Mouse (Mus musculus): ENCODE measurements at regions not wholly inside any gene's neighbourhood (a gene's known extent, or its start where the extent isn't known, plus 50 kb on each side); places are given as distances from the start of the nearest gene placed in this dataset.

DNA sequence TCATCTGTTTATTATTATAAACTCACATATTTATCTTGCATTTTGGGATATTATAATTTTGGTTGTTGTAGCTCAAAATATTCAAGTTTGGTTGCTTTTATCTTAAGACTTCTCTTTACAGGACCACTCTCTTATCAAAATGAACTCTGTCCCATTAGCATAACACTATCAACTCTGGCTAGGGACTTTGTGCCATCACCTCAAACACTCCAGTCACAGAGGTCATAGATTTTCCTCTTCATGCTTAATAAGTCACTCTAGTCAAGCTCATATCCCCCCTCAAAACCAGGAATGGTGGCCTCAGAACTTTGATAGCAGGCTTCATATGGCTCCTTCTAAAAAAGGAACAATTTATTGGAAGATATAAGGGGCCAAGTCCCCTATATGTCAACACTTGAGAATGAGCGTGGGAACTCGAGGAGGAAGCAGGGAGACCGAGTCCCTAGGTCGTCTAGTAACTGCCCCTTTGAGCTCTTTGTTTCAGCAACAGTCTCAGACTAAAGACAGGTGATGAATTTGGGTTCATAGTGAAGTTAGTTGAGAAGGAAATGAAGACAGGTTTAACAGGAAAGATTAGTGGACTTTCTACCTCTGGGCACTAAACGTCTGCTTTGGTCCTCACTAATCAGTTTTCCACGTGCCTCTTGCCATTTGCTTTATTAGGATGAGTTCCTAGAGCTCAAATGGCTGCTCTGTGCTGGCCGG, 565.4 kb upstream of the Pkn2 start:
- DNase-seq (ENCODE audit: low read depth, low spot score) = no peak

DNA sequence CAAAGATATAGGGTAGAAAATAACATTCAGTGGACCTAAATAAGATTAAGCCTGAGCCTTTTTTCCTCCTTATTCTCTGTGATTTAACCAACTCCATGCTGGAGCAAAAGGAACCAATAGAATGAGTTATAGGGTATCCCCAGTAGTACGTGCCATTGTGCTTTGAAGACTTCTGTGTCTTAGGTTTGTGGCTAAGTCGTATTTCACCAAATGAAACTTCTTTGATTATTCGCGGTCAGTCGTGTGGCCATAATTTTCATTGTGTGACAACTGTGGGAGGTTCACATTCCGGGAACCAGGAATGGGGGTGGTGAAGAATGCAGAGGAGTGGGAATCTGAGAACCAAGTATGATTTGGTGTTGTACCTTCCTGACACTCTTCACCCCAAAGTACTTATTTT, 535.6 kb upstream of the Pkn2 start:
- DNase-seq (ENCODE audit: low read depth, low spot score) = no peak

GRCm38 (mm10) chr3:143411655-143412054, 529.9 kb upstream of the Pkn2 start:
- no peak for DNase-seq (ENCODE audit: low read depth, low spot score)

DNA sequence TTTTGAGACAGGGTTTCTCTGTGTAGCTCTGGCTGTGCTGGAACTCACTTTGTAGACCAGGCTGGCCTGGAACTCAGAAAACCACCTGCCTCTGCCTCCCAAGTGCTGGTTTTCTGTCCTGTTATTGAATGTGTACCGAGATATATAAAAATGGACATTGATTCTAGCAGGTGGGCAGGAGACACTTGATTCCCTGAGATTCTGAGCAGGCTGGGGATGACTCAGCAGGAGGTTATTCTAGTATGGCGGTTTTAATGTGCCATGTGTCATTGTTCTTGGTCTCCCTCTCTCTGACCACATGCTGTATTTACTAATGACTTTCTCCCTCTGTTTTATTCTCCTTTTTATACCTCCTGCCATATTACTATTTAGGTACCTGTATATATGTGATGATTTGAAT, 517.2 kb upstream of the Pkn2 start:
- DNase-seq (ENCODE audit: low read depth, low spot score) = no peak

- DNase-seq (ENCODE audit: low read depth, low spot score) = no peak
Observed at GRCm38 (mm10) chr3:143384357-143384756, 502.6 kb upstream of the Pkn2 start.

GRCm38 (mm10) chr3:143379193-143379592, 497.4 kb upstream of the Pkn2 start:
- DNase-seq (ENCODE audit: low read depth, low spot score) = peak; percentile 55

GRCm38 (mm10) chr3:143377446-143377845, 495.6 kb upstream of the Pkn2 start:
- DNase-seq (ENCODE audit: low read depth, low spot score) = no peak

GRCm38 (mm10) chr3:143375527-143376061, 493.8 kb upstream of the Pkn2 start:
- DNase-seq (ENCODE audit: low read depth, low spot score) = no peak

DNA sequence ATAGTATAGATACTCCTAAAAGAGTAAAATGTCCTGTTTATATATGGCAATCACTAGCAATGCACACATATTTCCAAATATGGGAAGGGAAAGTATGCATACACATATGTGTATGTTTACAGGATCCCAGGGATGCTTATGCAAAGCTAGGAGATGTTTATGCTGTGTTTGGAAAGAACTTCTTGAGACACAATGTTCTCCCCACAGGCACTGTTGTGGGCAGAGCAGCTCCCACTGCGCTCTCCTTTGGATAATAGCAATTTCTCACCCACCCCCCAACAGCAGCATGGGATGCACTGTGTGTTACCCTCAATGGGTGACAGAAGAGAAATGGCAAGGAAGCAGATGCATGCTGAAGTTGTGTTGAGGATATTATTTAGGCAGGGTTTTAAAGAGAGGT, 491.7 kb upstream of the Pkn2 start:
- no peak for DNase-seq (ENCODE audit: low read depth, low spot score)

GRCm38 (mm10) chr3:143369002-143369401, 487.2 kb upstream of the Pkn2 start:
- DNase-seq (ENCODE audit: low read depth, low spot score) = no peak

- no peak for DNase-seq (ENCODE audit: low read depth, low spot score)
Observed at GRCm38 (mm10) chr3:143340032-143340431, 458.2 kb upstream of the Pkn2 start.

GRCm38 (mm10) chr3:143333339-143333738, 451.5 kb upstream of the Pkn2 start:
- DNase-seq (ENCODE audit: low read depth, low spot score) = no peak

DNA sequence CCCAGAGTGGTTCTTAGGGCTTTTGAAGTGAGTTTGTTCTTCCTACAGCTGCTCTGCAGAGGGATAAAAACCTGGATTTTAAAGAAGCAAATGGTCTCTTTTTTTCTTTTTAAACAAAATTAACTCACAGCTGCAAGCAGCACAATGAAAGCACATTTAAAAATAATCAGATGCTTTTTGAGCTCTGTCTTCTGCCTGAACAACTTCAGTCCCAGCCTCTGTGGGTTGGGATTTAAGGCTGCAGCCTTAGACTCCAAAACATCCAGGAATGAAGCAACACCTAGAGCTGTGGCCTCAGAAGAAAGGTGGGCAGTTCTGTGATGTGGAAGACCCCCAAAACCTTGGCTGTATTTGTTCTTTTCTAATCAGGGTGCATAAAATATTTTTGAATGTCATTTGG, 446.7 kb upstream of the Pkn2 start:
- no peak for DNase-seq (ENCODE audit: low read depth, low spot score)

DNA sequence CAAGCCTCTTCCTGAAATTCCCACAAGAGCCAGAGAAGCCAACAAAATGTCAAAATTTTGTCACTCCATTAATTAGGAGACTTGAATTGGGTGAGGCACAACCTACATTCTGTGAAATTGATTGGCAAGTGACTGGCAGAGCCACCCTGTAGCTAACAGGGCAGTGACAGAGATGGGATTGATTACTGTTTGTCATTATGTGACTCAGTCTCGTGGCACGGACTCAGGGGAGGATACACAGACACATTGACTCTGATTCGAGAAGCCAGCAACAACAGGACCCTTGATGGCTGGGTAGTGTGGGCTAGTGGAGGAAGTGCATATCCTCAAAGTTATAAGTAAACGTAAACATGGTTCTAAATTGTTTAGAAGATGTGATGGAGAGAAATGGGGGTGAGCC, 445.8 kb upstream of the Pkn2 start:
- no peak for DNase-seq (ENCODE audit: low read depth, low spot score)

GRCm38 (mm10) chr3:143316457-143316856, 434.7 kb upstream of the Pkn2 start:
- no peak for DNase-seq (ENCODE audit: low read depth, low spot score)

DNA sequence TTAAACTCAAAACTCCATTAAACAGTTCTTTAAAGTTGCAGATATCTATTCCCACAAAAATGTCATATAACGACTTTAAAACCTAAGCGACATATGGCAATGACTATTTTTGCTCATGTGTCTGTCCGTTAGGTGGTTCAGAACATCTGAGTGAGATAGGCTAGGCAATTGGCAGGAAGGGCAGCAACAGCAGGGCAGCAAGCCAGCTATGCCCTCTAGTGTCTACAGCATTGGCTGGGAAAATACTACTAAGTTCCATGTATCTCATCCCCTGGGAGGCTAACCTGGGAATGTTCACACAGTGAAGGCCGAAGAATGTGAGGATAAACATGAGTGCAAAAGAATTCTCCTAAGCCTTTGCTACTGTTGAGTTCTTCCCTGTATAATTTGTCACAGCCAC, 410.0 kb upstream of the Pkn2 start:
- no peak for DNase-seq (ENCODE audit: low read depth, low spot score)

GRCm38 (mm10) chr3:143264132-143264531, 382.3 kb upstream of the Pkn2 start:
- no peak for DNase-seq (ENCODE audit: low read depth, low spot score)

GRCm38 (mm10) chr3:143252643-143253042, 370.8 kb upstream of the Pkn2 start:
- no peak for DNase-seq (ENCODE audit: low read depth, low spot score)

- no peak for DNase-seq (ENCODE audit: low read depth, low spot score)
Observed at GRCm38 (mm10) chr3:143252008-143252407, 370.2 kb upstream of the Pkn2 start.

DNA sequence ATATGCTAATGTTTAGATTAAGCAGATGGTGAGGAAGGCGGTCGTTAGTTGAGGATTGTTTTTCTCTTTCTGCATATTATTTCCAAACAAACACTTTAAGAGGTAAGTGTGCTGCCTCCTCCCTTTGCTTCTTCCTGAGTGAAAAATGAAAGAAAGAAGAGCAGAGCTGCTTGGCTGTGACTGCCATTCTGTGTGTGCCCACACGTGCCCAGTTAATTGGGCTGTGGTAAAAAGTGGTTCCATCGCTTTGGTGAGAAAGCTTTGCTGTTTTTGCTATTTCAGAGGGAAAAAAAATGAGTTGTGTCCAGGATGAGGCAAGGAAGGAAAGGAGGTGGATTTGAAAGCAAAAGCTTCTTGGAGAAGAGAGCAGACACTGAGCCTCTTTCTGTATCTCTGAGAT, 360.9 kb upstream of the Pkn2 start:
- DNase-seq (ENCODE audit: low read depth, low spot score) = no peak

DNA sequence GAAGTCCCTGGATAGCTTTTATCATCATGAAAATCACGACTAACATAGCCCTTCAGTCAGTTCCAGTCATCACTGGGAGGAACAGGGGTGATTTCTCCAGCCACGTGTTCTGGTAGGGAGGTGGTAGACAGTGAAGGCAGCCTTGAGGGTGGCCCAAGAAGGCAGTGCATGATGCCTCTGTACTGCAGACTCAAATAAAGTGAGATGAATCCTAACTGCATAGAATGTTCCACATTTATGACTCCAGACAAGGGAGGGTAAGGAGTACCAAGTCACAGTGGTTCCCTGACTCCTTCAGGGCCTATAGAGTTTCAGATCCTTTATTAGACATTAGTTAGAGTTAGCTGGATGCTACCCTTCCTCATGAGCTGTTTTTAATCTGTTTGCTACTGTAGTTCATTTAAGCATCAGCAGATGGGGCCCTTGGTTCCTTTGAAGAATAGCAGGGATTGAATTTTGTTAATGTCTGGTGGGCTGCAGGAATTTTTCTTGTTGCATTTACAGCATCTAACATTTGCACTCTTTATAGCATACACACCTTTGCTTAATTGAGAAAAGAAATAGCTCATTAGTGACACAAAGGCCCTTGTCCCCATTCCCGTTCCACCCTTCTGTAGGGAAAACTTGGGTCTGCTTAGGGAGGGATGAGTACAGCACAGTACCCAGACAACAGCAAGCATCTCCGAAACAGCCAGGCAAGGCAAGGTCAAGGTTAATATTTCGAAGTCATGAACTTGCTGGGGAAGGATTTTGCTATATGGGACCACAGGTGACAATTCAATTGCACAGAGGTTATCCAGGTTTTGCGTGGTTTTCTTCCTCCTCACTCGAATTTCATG, 359.0 kb upstream of the Pkn2 start:
- DNase-seq (ENCODE audit: low read depth, low spot score) = no peak

DNA sequence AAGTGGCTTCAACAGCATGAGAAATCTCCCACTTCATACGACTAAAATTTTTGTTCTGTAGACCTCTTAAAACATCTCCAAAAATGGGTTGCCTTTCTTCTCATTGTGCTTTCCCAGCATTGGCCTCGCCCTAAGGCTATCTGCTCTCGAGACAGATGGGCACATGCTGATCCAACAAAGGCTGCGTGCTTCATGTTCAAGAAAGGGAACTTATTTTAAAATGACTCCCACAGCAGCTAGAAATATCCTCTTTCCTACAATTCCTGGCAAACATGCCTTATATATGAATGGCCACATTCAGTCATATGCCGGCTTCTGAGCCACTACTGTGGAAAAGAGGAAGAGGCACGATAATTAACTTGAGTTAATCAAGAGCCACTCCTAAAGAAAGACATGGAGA, 356.7 kb upstream of the Pkn2 start:
- DNase-seq (ENCODE audit: low read depth, low spot score) = no peak
